Mouse (Mus musculus): ENCODE results near the gene Pllp.

- no peak for TF ChIP-seq CTCF (IDR thresholded peaks at IDR 0.05; ENCODE audit: borderline replicate concordance, insufficient read depth, low read depth, low read length)
- TF ChIP-seq POLR2A (IDR thresholded peaks at IDR 0.05; ENCODE audit: borderline replicate concordance, insufficient read depth, low read length), result no peak
Observed at GRCm38 (mm10) chr8:94680414-94680813, 15.7 kb downstream of the Pllp start.
